Mouse (Mus musculus): ENCODE measurements around the gene Rpusd3. TPM values are rescaled to one million over a fixed set of nuclear protein-coding genes. Genes with fewer than 3 reads are reported as not detected.

Rpusd3 gene
- polyA plus RNA-seq, 1 experiment, result 37.0 TPM

DNA sequence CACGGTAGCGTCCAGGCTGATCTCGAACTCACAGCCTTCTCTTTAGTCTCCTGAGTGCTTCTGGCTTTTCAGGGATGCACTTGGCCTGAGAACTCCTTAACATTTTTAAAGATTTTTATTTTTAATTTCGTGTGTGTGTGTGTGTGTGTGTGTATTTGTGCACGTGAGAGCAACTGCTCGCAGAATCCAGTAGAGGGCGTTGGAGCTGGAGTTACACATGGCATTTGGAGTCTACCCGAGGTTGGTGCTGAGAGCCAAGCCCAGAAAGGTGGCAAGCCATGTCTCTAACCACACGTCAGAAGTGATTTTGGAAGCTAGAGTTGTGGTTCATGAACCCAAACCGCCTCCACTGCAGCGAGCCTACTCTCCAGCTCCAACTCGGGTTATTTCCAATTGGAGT is 24.0 kb upstream of the Rpusd3 start:
- Histone ChIP-seq H3K27ac (ENCODE audit: insufficient read depth, low read length) (no peak overlapping the region), H3K4me3 (ENCODE audit: insufficient read depth, low read length) (peak overlapping the region; percentile 83)

GRCm38 (mm10) chr6:113442442-113443090 is 23.4 kb upstream of the Rpusd3 start, which contains the start of gene Jagn1:
Jagn1 (plus strand) TSS chr6:113442569.
- H3K27ac ChIP-seq (ENCODE audit: insufficient read depth, low read length), result peak within 1 kb of the TSS; percentile 31; the same call in 1 of the 2 replicates
- peaks cover 2% of the 10 kb centered on the region; the same call in 1 of the 2 replicates for H3K4me1 ChIP-seq (ENCODE audit: control insufficient read depth, insufficient read depth, low read length)
- TF ChIP-seq CTCF (IDR thresholded peaks at IDR 0.05; ENCODE audit: extremely low read depth, insufficient read depth, low read length) (no peak), POLR2A (IDR thresholded peaks at IDR 0.05; ENCODE audit: extremely low read depth, insufficient read depth, low read length) (peak; percentile 81)
- H3K4me3 ChIP-seq (ENCODE audit: insufficient read depth, low read length), result peak within 1 kb of the TSS; percentile 83

More for the DNA sequence above, 24.0 kb upstream of the Rpusd3 start:
- TF ChIP-seq POLR2A (IDR thresholded peaks at IDR 0.05; ENCODE audit: extremely low read depth, insufficient read depth, low read length) (no peak), CTCF (IDR thresholded peaks at IDR 0.05; ENCODE audit: extremely low read depth, insufficient read depth, low read length) (no peak)
- H3K4me1 ChIP-seq (ENCODE audit: control insufficient read depth, insufficient read depth, low read length), result peaks cover 2% of the 10 kb centered on the region; the same call in 1 of the 2 replicates

- peak overlapping the region; percentile 83 for H3K4me3 ChIP-seq (ENCODE audit: insufficient read depth, low read length)
- 0 out of 2 replicates have a peak overlapping the region, but pooled peaks have one; percentile 31 for H3K27ac ChIP-seq (ENCODE audit: insufficient read depth, low read length)
- no peak for TF ChIP-seq POLR2A (IDR thresholded peaks at IDR 0.05; ENCODE audit: extremely low read depth, insufficient read depth, low read length)
- TF ChIP-seq CTCF (IDR thresholded peaks at IDR 0.05; ENCODE audit: extremely low read depth, insufficient read depth, low read length), result no peak
Observed at GRCm38 (mm10) chr6:113442087-113442441, 22.9 kb upstream of the Rpusd3 start.

DNA sequence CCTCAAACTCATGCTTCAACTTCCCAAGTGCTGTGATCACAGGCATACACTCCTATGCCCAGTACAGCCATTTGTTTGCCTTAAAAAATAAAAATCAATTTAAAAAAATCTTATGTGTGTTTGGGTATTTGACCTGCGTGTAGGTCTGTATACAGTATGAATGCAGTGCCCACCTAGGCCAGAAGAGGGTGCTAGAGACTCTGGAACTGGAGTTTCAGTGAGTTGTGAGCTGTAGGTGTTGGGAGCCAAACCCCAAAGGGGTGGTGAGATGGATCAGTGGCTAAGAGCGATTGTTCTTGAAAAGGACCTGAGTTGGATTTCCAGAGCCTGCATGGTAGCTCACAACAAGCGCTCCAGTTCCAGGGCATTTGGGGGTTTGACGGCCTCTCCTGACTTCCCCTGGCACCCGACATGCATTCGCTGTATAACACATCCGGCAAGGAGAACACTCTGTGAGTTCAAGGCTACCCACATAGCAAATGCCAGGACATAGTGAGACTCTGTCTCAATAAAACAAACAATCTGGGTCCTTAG is 22.1 kb upstream of the Rpusd3 start:
- TF ChIP-seq CTCF (IDR thresholded peaks at IDR 0.05; ENCODE audit: extremely low read depth, insufficient read depth, low read length), result peak; percentile 84
- no peak for TF ChIP-seq POLR2A (IDR thresholded peaks at IDR 0.05; ENCODE audit: extremely low read depth, insufficient read depth, low read length)
- Histone ChIP-seq H3K4me1 (ENCODE audit: control insufficient read depth, insufficient read depth, low read length) (peaks cover 2% of the 10 kb centered on the region; the same call in 1 of the 2 replicates), H3K27ac (ENCODE audit: insufficient read depth, low read length) (no peak overlapping the region), H3K4me3 (ENCODE audit: insufficient read depth, low read length) (no peak overlapping the region)

More at GRCm38 (mm10) chr6:113442087-113442441, 22.9 kb upstream of the Rpusd3 start:
- H3K4me1 ChIP-seq (ENCODE audit: control insufficient read depth, insufficient read depth, low read length), result peaks cover 2% of the 10 kb centered on the region; the same call in 1 of the 2 replicates

DNA sequence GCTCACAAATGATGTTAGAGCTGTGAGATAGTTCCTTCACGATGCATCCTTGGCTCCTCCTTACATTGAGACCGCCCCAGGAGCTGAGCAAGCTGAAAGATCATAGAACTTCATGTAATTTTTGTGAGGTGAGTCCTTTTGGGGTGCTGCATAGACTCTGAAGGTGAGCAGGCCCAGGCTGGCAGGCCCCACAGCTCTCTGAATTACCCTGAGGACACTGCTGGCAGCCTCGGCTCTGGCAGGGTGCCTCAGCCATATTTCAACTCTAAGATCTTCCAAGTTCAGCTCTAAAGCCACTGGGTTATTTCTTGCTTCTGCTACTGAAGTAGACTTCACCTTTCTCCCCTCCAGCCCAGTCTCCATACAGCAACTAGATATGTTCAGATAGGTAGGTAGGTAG is 21.5 kb upstream of the Rpusd3 start:
- Histone ChIP-seq H3K27ac (ENCODE audit: insufficient read depth, low read length) (no peak overlapping the region), H3K4me1 (ENCODE audit: control insufficient read depth, insufficient read depth, low read length) (peaks cover 2% of the 10 kb centered on the region; the same call in 1 of the 2 replicates), H3K4me3 (ENCODE audit: insufficient read depth, low read length) (no peak overlapping the region)
- TF ChIP-seq POLR2A (IDR thresholded peaks at IDR 0.05; ENCODE audit: extremely low read depth, insufficient read depth, low read length) (no peak), CTCF (IDR thresholded peaks at IDR 0.05; ENCODE audit: extremely low read depth, insufficient read depth, low read length) (no peak)

DNA sequence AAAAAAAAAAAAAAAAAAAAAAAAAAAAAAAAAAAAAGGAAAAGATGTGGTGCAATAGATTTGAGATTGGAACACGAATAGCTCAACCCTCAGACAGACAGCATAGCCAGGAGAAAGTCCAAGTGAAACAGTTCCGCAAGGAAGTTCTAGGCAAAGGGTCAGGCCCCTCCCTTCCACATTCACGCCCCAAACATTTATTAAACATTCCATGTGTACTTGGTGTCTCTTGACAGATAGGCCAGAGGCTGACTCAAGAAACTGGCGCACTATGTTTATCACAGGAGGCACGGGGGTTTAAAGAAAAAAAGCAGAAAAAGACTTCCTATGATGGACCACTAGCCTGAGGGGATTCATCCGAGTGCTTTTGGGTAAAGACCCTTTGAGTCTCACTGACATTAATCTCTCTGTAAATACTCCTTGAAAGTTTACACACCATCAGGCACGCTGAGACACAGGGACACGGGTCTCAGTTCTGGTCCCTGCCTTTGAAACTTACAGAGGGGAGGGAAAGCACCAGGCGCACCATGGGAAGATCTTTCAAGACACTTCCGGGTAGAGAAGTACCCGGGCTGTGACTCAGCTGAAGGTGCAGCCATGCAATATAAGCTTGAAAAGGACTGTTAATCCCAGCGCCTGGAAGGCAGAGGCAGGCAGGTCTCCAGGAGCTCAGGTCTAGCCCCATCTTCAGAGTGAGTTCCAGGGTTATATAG is 19.7 kb upstream of the Rpusd3 start:
- Histone ChIP-seq H3K27ac (ENCODE audit: insufficient read depth, low read length) (no peak overlapping the region), H3K4me1 (ENCODE audit: control insufficient read depth, insufficient read depth, low read length) (peaks cover 2% of the 10 kb centered on the region; the same call in 1 of the 2 replicates), H3K4me3 (ENCODE audit: insufficient read depth, low read length) (no peak overlapping the region)
- no peak for TF ChIP-seq POLR2A (IDR thresholded peaks at IDR 0.05; ENCODE audit: extremely low read depth, insufficient read depth, low read length)
- no peak for TF ChIP-seq CTCF (IDR thresholded peaks at IDR 0.05; ENCODE audit: extremely low read depth, insufficient read depth, low read length)

GRCm38 (mm10) chr6:113437135-113437534 is 18.0 kb upstream of the Rpusd3 start:
- H3K27ac ChIP-seq (ENCODE audit: insufficient read depth, low read length), result no peak overlapping the region
- no peak for TF ChIP-seq POLR2A (IDR thresholded peaks at IDR 0.05; ENCODE audit: extremely low read depth, insufficient read depth, low read length)
- TF ChIP-seq CTCF (IDR thresholded peaks at IDR 0.05; ENCODE audit: extremely low read depth, insufficient read depth, low read length), result no peak
- no peaks in the 10 kb centered on the region for H3K4me1 ChIP-seq (ENCODE audit: control insufficient read depth, insufficient read depth, low read length)
- H3K4me3 ChIP-seq (ENCODE audit: insufficient read depth, low read length), result no peak overlapping the region

- Histone ChIP-seq H3K4me3 (ENCODE audit: insufficient read depth, low read length) (no peak within 1 kb of the TSS), H3K27ac (ENCODE audit: insufficient read depth, low read length) (no peak within 1 kb of the TSS), H3K4me1 (ENCODE audit: control insufficient read depth, insufficient read depth, low read length) (no peaks in the 10 kb centered on the region)
- TF ChIP-seq POLR2A (IDR thresholded peaks at IDR 0.05; ENCODE audit: extremely low read depth, insufficient read depth, low read length), result no peak
Observed at GRCm38 (mm10) chr6:113435664-113436205, 16.6 kb upstream of the Rpusd3 start, which contains the start of gene Cidec. Cidec (minus strand) TSS chr6:113435760.

DNA sequence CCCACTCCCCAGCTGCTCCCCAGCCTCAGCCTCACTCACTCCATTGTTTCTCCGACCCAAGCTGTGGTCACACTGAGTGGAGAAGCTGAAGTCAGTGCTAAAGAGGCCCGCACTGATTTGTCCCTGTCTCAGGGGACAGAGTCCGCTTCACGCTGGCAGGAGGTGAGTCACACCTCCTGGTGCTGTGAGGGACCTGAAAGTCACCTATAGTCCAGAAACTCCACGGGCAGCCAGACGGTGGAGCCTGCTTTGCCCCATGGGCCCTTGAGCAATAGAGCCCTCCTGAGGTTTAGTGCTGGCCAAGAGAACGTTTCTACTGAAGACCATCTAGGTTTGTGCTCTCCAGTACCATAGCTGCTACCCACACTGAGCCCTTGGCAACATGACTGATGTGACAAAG is 15.6 kb upstream of the Rpusd3 start:
- no peak overlapping the region for H3K27ac ChIP-seq (ENCODE audit: insufficient read depth, low read length)
- no peaks in the 10 kb centered on the region for H3K4me1 ChIP-seq (ENCODE audit: control insufficient read depth, insufficient read depth, low read length)
- TF ChIP-seq POLR2A (IDR thresholded peaks at IDR 0.05; ENCODE audit: extremely low read depth, insufficient read depth, low read length) (no peak), CTCF (IDR thresholded peaks at IDR 0.05; ENCODE audit: extremely low read depth, insufficient read depth, low read length) (no peak)
- no peak overlapping the region for H3K4me3 ChIP-seq (ENCODE audit: insufficient read depth, low read length)

Data from cortical plate, adult 2 months (tissue).